Mouse (Mus musculus) midbrain, embryonic 16.5 days (tissue): ENCODE data around the gene Nom1. TPM values are rescaled to one million over a fixed set of nuclear protein-coding genes. Genes with fewer than 3 reads are reported as not detected.

Experiments used
- ATAC-seq: fragments of 200-750 bp; cut with Nextera tagmentation; 2 replicates; pipeline ENCODE4 v1.8.0; 2017; ENCODE audit warnings: moderate TSS enrichment
- H3K27ac ChIP-seq: fragments of 300-500 bp; sonication (generic); 2 replicates; pipeline ENCODE4 v1.5.1; 2014; ENCODE audit warnings: mild to moderate bottlenecking, low read length, mixed read lengths
- H3K27me3 ChIP-seq: fragments of 300-500 bp; sonication (generic); 2 replicates; pipeline ENCODE4 v1.6.1; 2014; ENCODE audit warnings: low read depth, low read length, mixed read lengths; ENCODE audit not compliant: control insufficient read depth, insufficient read depth
- H3K36me3 ChIP-seq: fragments of 300-500 bp; sonication (generic); 2 replicates; pipeline ENCODE4 v1.6.1; 2014; ENCODE audit warnings: mild to moderate bottlenecking, low read length, moderate library complexity, mixed read lengths; ENCODE audit not compliant: control insufficient read depth, insufficient read depth
- H3K4me1 ChIP-seq: fragments of 300-500 bp; sonication (generic); 2 replicates; pipeline ENCODE4 v1.6.1; 2014; ENCODE audit warnings: mild to moderate bottlenecking, low read length, mixed read lengths; ENCODE audit not compliant: control insufficient read depth, insufficient read depth
- H3K4me2 ChIP-seq: fragments of 300-500 bp; sonication (generic); 2 replicates; pipeline ENCODE4 v1.6.1; 2014; ENCODE audit warnings: mild to moderate bottlenecking, low read length, mixed read lengths
- H3K4me3 ChIP-seq: fragments of 300-500 bp; sonication (generic); 2 replicates; pipeline ENCODE4 v1.5.1; 2014; ENCODE audit warnings: low read depth, mild to moderate bottlenecking, low read length, moderate library complexity, mixed read lengths
- H3K9ac ChIP-seq: fragments of 300-500 bp; sonication (generic); 2 replicates; pipeline ENCODE4 v1.6.1; 2014; ENCODE audit warnings: low read depth, low read length, mixed read lengths
- H3K9me3 ChIP-seq: fragments of 300-500 bp; sonication (generic); replicated peaks from 2 replicates; pipeline ENCODE4 v1.6.1; 2014; ENCODE audit warnings: mild to moderate bottlenecking, low read length, mixed read lengths; ENCODE audit not compliant: control insufficient read depth, poor library complexity, severe bottlenecking
- WGBS: fragments of 180-500 bp; shearing (Covaris S2); extraction: QIAGEN DNeasy Blood & Tissue Kit; methylation state at CpG from one replicate; pipeline ENCODE4 v1.1.7; 2014; 5-methylcytosine and 5-hydroxymethylcytosine counted together
- polyA plus RNA-seq: library from polyadenylated mRNA; unstranded; fragments of >200 nt; fragmentation: Nextera tagmentation; extraction: Ambion mirVana; gene quantifications from 2 replicates; pipeline ENCODE4 v1.2.1, GENCODE M21; 2015

The Nom1 gene
- polyA plus RNA-seq, 1 experiment from 2014 or later: 21.1 TPM

- no peak overlapping the region for H3K9ac ChIP-seq
- no peak overlapping the region for H3K4me3 ChIP-seq
- no peaks in the 10 kb centered on the region for H3K9me3 ChIP-seq
- H3K27ac ChIP-seq: no peak overlapping the region
- H3K36me3 ChIP-seq: no peaks in the 10 kb centered on the region
- no peak overlapping the region for H3K4me2 ChIP-seq
- peaks cover 76% of the 10 kb centered on the region for H3K27me3 ChIP-seq
- 2% methylated on average over 10 of the region's 10 CpGs for WGBS
- no peaks in the 10 kb centered on the region for H3K4me1 ChIP-seq
- ATAC-seq: no peak
Observed at GRCm38 (mm10) chr5:29485941-29486320, 51.5 kb downstream of the Nom1 start.

GRCm38 (mm10) chr5:29487321-29487720 is 52.9 kb downstream of the Nom1 start:
- Histone ChIP-seq H3K9me3 (no peaks in the 10 kb centered on the region), H3K4me3 (no peak overlapping the region), H3K4me2 (no peak overlapping the region), H3K36me3 (no peaks in the 10 kb centered on the region), H3K27ac (no peak overlapping the region), H3K9ac (no peak overlapping the region), H3K4me1 (no peaks in the 10 kb centered on the region), H3K27me3 (peaks cover 66% of the 10 kb centered on the region)
- ATAC-seq: no peak
- 9% methylated on average over 13 of the region's 13 CpGs for WGBS

- Histone ChIP-seq H3K27ac (no peak overlapping the region), H3K4me1 (no peaks in the 10 kb centered on the region), H3K4me2 (no peak overlapping the region), H3K27me3 (no peaks in the 10 kb centered on the region), H3K9me3 (no peaks in the 10 kb centered on the region), H3K4me3 (no peak overlapping the region), H3K36me3 (no peaks in the 10 kb centered on the region), H3K9ac (no peak overlapping the region)
- no peak for ATAC-seq
- WGBS: 80% methylated on average over 3 of the region's 3 CpGs
Observed at GRCm38 (mm10) chr5:29507013-29507412, 72.5 kb downstream of the Nom1 start.

Other genes with a start within 250 kb of the Nom1 start
- gene Rnf32, start 238.7 kb upstream of the Nom1 start, polyA plus RNA-seq: 19.3 and 21.9 TPM in 2 replicates
- 44.0 and 46.2 TPM in 2 replicates for gene Lmbr1, start 56.3 kb upstream of the Nom1 start, polyA plus RNA-seq
- gene Mnx1, start 43.8 kb downstream of the Nom1 start, polyA plus RNA-seq: not detected in 2 replicates
- 31.4 and 37.2 TPM in 2 replicates for gene Ube3c, start 134.6 kb downstream of the Nom1 start, polyA plus RNA-seq